Mouse (Mus musculus): ENCODE results near the gene G0s2. TPM values are rescaled to one million over a fixed set of nuclear protein-coding genes. Genes with fewer than 3 reads are reported as not detected.
"Not testable (repeated sequence)": the region's sequence is repeated elsewhere in the genome, so short reads cannot be mapped to it uniquely, and the experiment has no call there.

G0s2 gene
- polyA plus RNA-seq, 1 experiment from 2014 or later = 3.6 TPM

DNA sequence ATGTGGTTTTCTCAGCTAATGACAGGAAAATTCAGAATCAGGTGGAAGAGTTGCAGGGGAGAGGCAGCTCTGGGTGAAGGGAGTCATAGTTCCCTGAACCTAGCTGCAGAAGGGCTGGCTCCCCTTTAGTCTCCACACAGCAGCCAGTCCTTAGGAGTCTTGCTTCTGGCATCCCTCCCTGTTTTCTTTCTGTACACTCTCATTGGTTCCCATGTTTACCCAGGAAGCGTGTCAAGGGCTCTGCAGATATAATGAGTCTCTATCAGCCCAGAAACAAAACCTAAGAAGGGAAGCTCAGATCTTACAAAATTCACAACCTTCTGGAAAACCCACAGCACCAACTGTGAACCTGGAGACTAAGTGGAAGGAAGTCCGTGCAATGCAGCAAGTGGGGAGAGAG, 20.0 kb upstream of the G0s2 start:
- H3K4me1 ChIP-seq (replicated peaks; ENCODE audit: control insufficient read depth, insufficient read depth, low read length) = no peaks in the 10 kb centered on the region
- H3K9ac ChIP-seq (replicated peaks; ENCODE audit: low read depth, low read length) = no peak overlapping the region
- no peaks in the 10 kb centered on the region for H3K9me3 ChIP-seq (ENCODE audit: control insufficient read depth, low read length)
- no peak overlapping the region for H3K27ac ChIP-seq (ENCODE audit: low read length)
- H3K36me3 ChIP-seq (ENCODE audit: control insufficient read depth, insufficient read depth) = no peaks in the 10 kb centered on the region
- no peak for ATAC-seq
- 61% methylated on average over 2 of the region's 2 CpGs for WGBS
- no peak overlapping the region for H3K4me3 ChIP-seq (replicated peaks; ENCODE audit: low read length)
- no peak overlapping the region for H3K4me2 ChIP-seq (ENCODE audit: low read length)
- H3K27me3 ChIP-seq (replicated peaks; ENCODE audit: control insufficient read depth, insufficient read depth, low read length) = no peaks in the 10 kb centered on the region

DNA sequence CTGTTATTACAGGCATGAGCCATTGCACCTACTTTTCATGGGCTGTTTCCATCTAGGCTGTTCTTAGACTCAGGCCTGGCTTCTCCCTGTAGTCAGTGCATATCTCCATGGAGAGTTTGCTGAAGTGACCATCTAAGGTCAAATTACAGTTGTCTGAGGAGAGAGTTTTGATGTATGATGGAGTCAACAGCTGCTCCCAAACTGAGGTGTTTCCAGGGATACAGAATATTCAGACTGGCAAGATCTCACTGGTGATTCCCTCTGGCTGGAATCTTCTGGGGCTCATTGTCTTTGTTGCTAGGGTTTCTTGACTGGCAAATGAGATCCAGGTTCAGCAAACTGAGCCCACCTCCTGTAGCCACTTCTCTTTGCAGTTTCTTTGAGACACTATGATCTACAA, 17.7 kb upstream of the G0s2 start:
- ATAC-seq = no peak
- H3K27me3 ChIP-seq (replicated peaks; ENCODE audit: control insufficient read depth, insufficient read depth, low read length) = no peaks in the 10 kb centered on the region
- no peaks in the 10 kb centered on the region for H3K4me1 ChIP-seq (replicated peaks; ENCODE audit: control insufficient read depth, insufficient read depth, low read length)
- H3K4me3 ChIP-seq (replicated peaks; ENCODE audit: low read length) = no peak overlapping the region
- no peak overlapping the region for H3K4me2 ChIP-seq (ENCODE audit: low read length)
- no peaks in the 10 kb centered on the region for H3K36me3 ChIP-seq (ENCODE audit: control insufficient read depth, insufficient read depth)
- H3K27ac ChIP-seq (ENCODE audit: low read length) = no peak overlapping the region
- H3K9me3 ChIP-seq (ENCODE audit: control insufficient read depth, low read length) = no peaks in the 10 kb centered on the region
- H3K9ac ChIP-seq (replicated peaks; ENCODE audit: low read depth, low read length) = no peak overlapping the region

DNA sequence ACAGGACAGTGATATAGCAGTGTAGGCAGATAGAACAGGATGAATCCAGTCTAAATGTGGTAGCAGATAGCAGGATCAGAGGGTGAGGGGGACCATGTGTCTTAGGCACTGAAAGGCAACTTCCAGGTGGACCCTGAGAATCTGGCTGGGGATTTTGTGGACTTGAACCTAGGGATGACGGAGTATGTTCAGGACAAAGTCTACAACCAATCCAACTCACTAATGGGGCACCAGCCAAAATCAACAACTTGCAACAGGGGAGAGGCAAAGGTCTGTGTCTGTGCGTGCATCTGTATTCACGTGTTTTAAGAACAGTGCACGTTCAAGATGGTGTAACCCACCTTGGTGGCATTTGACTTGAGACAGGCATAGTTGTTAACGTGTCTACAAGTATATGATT, 16.9 kb upstream of the G0s2 start:
- no peak for ATAC-seq
- Histone ChIP-seq H3K4me1 (replicated peaks; ENCODE audit: control insufficient read depth, insufficient read depth, low read length) (no peaks in the 10 kb centered on the region), H3K9me3 (ENCODE audit: control insufficient read depth, low read length) (no peaks in the 10 kb centered on the region), H3K4me2 (ENCODE audit: low read length) (no peak overlapping the region), H3K27ac (ENCODE audit: low read length) (no peak overlapping the region), H3K36me3 (ENCODE audit: control insufficient read depth, insufficient read depth) (no peaks in the 10 kb centered on the region), H3K27me3 (replicated peaks; ENCODE audit: control insufficient read depth, insufficient read depth, low read length) (no peaks in the 10 kb centered on the region), H3K9ac (replicated peaks; ENCODE audit: low read depth, low read length) (no peak overlapping the region), H3K4me3 (replicated peaks; ENCODE audit: low read length) (no peak overlapping the region)
- WGBS = 94% methylated on average over 5 of the region's 5 CpGs

DNA sequence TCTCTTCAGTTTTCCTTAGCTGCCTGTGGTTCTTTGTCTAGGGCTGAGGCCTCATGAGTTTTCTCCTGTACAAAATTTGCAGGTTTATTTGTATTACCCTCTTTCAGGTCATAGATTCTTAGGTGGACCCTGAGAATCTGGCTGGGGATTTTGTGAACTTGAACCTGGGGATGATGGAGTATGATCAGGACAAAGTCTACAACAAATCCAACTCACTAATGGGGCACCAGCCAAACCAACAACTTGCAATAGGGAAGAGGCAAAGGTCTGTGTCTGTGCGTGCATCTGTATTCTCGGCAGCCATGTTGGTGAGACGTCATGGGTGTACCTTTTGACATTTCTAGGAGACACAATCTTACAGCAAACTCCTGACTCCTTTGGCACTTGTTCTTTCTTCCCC, 16.1 kb upstream of the G0s2 start:
- no peak overlapping the region for H3K27ac ChIP-seq (ENCODE audit: low read length)
- no peak overlapping the region for H3K4me3 ChIP-seq (replicated peaks; ENCODE audit: low read length)
- no peaks in the 10 kb centered on the region for H3K4me1 ChIP-seq (replicated peaks; ENCODE audit: control insufficient read depth, insufficient read depth, low read length)
- 93% methylated on average over 3 of the region's 3 CpGs for WGBS
- no peak overlapping the region for H3K9ac ChIP-seq (replicated peaks; ENCODE audit: low read depth, low read length)
- ATAC-seq = no peak
- no peak overlapping the region for H3K4me2 ChIP-seq (ENCODE audit: low read length)
- no peaks in the 10 kb centered on the region for H3K9me3 ChIP-seq (ENCODE audit: control insufficient read depth, low read length)
- H3K36me3 ChIP-seq (ENCODE audit: control insufficient read depth, insufficient read depth) = no peaks in the 10 kb centered on the region
- no peaks in the 10 kb centered on the region for H3K27me3 ChIP-seq (replicated peaks; ENCODE audit: control insufficient read depth, insufficient read depth, low read length)

DNA sequence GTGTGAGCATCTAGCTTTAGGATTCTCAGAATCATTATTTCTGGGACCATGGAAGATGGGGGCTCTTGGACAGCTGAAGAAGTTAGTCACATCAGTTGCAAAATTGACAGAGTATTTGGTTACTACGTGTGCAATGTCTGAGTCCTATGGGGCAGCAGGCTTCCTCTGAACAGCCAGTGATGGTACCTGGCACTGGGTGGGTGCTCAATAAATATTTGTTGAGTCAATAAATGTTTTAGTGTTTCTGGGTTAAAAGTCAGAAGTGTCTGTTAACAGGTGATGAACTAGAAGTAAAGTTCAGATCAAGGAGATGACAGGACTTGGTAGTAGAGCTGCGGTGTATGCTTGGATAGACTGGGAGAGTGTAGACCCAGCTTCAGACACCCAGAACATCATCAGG, 14.6 kb upstream of the G0s2 start:
- no peaks in the 10 kb centered on the region for H3K4me1 ChIP-seq (replicated peaks; ENCODE audit: control insufficient read depth, insufficient read depth, low read length)
- H3K4me2 ChIP-seq (ENCODE audit: low read length) = no peak overlapping the region
- ATAC-seq = no peak
- no peaks in the 10 kb centered on the region for H3K36me3 ChIP-seq (ENCODE audit: control insufficient read depth, insufficient read depth)
- no peak overlapping the region for H3K9ac ChIP-seq (replicated peaks; ENCODE audit: low read depth, low read length)
- H3K27me3 ChIP-seq (replicated peaks; ENCODE audit: control insufficient read depth, insufficient read depth, low read length) = no peaks in the 10 kb centered on the region
- no peak overlapping the region for H3K4me3 ChIP-seq (replicated peaks; ENCODE audit: low read length)
- no peak overlapping the region for H3K27ac ChIP-seq (ENCODE audit: low read length)
- no peaks in the 10 kb centered on the region for H3K9me3 ChIP-seq (ENCODE audit: control insufficient read depth, low read length)
- WGBS = 90% methylated on average over 2 of the region's 2 CpGs

DNA sequence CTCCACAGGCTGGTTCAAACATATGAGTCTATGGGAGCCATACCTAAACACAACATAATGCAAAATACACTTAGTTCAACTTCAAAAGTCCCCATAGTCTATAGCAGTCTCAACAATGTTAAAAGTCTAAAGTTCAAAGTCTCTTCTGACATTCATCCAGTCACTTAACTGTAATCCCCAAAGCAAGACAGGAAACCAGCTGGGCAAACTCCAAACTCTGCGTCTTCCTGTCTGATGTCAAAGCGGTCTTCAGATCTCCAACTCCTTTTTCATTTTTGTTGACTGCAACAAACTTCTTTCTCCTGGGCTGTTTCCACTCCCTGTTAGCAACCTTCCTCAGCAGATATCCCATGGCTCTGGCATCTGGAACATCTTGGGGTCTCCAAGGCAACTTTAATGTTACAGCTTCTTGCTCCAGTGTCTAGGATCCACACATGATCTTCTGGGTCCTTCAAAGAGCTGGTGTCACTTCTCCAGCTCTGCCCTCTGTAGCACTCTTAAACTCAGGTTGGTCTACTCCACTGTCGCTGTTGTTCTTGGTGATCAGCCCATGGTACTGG, 12.8 kb upstream of the G0s2 start:
- H3K4me1 ChIP-seq (replicated peaks; ENCODE audit: control insufficient read depth, insufficient read depth, low read length); ATAC-seq; H3K9me3 ChIP-seq (ENCODE audit: control insufficient read depth, low read length): not testable (repeated sequence)

DNA sequence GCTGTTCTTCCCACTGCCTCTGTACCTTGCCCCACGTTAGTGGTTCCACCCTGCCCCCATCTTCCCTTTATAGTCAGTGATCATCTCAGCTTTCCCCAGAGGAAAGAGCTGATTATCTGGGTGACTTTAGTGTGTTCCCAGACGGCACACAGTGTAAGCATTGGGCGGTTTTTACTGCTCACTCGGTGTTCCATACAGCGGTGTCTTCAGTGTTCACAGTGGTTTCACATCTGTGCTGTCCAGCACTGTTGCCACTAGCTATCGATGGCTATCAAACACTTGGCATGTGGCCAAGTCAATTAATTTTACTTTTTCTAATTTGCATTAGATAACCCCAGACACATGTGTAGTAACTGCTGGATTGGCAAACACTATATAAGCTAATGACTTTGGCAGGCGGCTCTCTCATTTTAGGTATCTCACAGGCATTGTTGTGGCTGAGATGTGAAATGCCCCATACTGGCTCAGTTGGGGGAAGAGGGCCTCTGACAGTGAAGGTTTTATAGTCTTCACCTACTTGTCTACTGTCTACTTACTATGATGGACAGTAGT, 11.3 kb upstream of the G0s2 start:
- ATAC-seq = no peak
- H3K27ac ChIP-seq (ENCODE audit: low read length) = no peak overlapping the region
- 81% methylated on average over 7 of the region's 7 CpGs for WGBS
- H3K27me3 ChIP-seq (replicated peaks; ENCODE audit: control insufficient read depth, insufficient read depth, low read length) = no peaks in the 10 kb centered on the region
- no peaks in the 10 kb centered on the region for H3K9me3 ChIP-seq (ENCODE audit: control insufficient read depth, low read length)
- no peak overlapping the region for H3K4me3 ChIP-seq (replicated peaks; ENCODE audit: low read length)
- H3K4me1 ChIP-seq (replicated peaks; ENCODE audit: control insufficient read depth, insufficient read depth, low read length) = no peaks in the 10 kb centered on the region
- H3K9ac ChIP-seq (replicated peaks; ENCODE audit: low read depth, low read length) = no peak overlapping the region
- H3K4me2 ChIP-seq (ENCODE audit: low read length) = no peak overlapping the region
- no peaks in the 10 kb centered on the region for H3K36me3 ChIP-seq (ENCODE audit: control insufficient read depth, insufficient read depth)

More for the DNA sequence above, 12.8 kb upstream of the G0s2 start:
- not testable (repeated sequence) for H3K27me3 ChIP-seq (replicated peaks; ENCODE audit: control insufficient read depth, insufficient read depth, low read length); H3K27ac ChIP-seq (ENCODE audit: low read length); H3K9ac ChIP-seq (replicated peaks; ENCODE audit: low read depth, low read length); H3K4me2 ChIP-seq (ENCODE audit: low read length); H3K4me3 ChIP-seq (replicated peaks; ENCODE audit: low read length); H3K36me3 ChIP-seq (ENCODE audit: control insufficient read depth, insufficient read depth)
- 99% methylated on average over 3 of the region's 3 CpGs for WGBS

DNA sequence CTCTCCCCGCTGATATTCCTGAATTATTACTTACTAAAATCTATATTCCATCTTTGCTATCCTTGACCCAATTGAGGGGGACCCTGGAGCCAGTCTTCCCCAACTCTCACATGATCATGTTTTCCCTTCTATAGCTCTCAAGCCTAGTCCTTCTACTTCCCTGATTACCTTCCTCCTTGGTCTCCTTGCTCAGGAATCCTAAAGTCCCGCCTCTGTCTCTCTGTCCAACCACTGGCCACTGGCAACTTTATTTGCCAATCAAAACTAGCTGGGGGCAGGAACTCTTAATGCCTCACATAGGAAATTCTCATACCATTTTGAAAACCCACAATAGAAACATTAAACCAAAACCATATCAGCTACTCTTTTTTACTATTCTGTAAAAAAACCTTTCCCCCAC, 8.3 kb upstream of the G0s2 start:
- H3K4me2 ChIP-seq (ENCODE audit: low read length) = no peak overlapping the region
- H3K4me3 ChIP-seq (replicated peaks; ENCODE audit: low read length) = no peak overlapping the region
- WGBS = 100% methylated on average over 2 of the region's 2 CpGs
- no peaks in the 10 kb centered on the region for H3K9me3 ChIP-seq (ENCODE audit: control insufficient read depth, low read length)
- no peak overlapping the region for H3K9ac ChIP-seq (replicated peaks; ENCODE audit: low read depth, low read length)
- ATAC-seq = no peak
- H3K4me1 ChIP-seq (replicated peaks; ENCODE audit: control insufficient read depth, insufficient read depth, low read length) = no peaks in the 10 kb centered on the region
- no peaks in the 10 kb centered on the region for H3K36me3 ChIP-seq (ENCODE audit: control insufficient read depth, insufficient read depth)
- no peaks in the 10 kb centered on the region for H3K27me3 ChIP-seq (replicated peaks; ENCODE audit: control insufficient read depth, insufficient read depth, low read length)
- H3K27ac ChIP-seq (ENCODE audit: low read length) = no peak overlapping the region

DNA sequence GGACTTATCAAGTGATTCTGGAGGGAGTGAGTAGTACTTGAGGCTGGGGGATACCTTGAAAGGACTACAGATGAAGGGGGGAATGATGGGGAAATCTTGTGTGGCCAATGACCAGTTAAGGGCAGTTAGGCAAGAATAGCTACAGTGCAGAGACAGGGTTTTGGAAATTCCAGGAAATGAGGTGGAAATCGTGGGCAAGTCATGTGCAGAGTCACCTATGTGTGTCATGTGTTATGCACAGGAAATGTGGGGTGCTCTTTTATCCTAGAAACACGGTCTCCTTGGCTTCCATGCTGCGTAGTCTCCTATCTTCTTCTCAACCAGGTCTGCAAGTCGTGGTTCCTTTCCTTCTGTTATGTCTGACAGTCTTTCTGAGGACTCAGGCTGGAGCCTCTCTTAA, 6.5 kb upstream of the G0s2 start:
- H3K27ac ChIP-seq (ENCODE audit: low read length) = no peak overlapping the region
- no peak for ATAC-seq
- H3K9me3 ChIP-seq (ENCODE audit: control insufficient read depth, low read length) = no peaks in the 10 kb centered on the region
- 90% methylated on average over 4 of the region's 4 CpGs for WGBS
- H3K4me1 ChIP-seq (replicated peaks; ENCODE audit: control insufficient read depth, insufficient read depth, low read length) = no peaks in the 10 kb centered on the region
- no peak overlapping the region for H3K4me3 ChIP-seq (replicated peaks; ENCODE audit: low read length)
- no peaks in the 10 kb centered on the region for H3K36me3 ChIP-seq (ENCODE audit: control insufficient read depth, insufficient read depth)
- H3K4me2 ChIP-seq (ENCODE audit: low read length) = no peak overlapping the region
- H3K9ac ChIP-seq (replicated peaks; ENCODE audit: low read depth, low read length) = no peak overlapping the region
- no peaks in the 10 kb centered on the region for H3K27me3 ChIP-seq (replicated peaks; ENCODE audit: control insufficient read depth, insufficient read depth, low read length)

DNA sequence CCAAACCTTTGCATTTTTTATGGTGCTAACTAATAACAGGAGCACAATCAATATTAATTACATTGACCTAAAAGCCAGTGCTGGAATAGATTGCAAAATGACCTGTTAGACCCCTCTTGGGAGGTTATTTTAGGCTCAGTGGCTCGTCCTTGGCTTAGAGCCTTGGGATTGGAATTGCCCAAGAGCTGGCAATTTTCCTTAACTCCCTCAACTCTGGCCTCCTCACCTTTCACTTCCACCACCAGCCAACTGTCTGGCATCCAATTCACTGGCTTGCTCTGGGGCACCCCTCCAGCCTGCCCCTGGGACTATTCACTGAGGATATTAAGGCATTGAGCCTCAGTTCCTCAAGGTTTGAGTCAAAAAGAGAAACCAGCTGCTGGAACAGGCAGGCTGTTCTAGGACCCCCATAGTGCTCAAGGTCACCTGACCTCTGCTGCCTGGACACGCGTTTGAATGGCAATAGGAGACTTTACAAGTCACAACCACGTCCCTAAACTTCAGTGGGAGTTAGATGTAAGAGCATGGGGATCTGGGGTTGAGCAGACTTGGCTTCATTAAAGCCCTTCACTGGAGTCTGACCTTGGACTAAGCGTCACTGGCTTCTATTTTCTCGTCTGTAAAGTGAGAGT, 5.5 kb upstream of the G0s2 start:
- H3K27me3 ChIP-seq (replicated peaks; ENCODE audit: control insufficient read depth, insufficient read depth, low read length) = no peaks in the 10 kb centered on the region
- H3K9ac ChIP-seq (replicated peaks; ENCODE audit: low read depth, low read length) = no peak overlapping the region
- H3K4me2 ChIP-seq (ENCODE audit: low read length) = no peak overlapping the region
- no peaks in the 10 kb centered on the region for H3K36me3 ChIP-seq (ENCODE audit: control insufficient read depth, insufficient read depth)
- H3K27ac ChIP-seq (ENCODE audit: low read length) = no peak overlapping the region
- peaks cover under 1% of the 10 kb centered on the region for H3K4me1 ChIP-seq (replicated peaks; ENCODE audit: control insufficient read depth, insufficient read depth, low read length)
- no peak for ATAC-seq
- 44% methylated on average over 6 of the region's 6 CpGs for WGBS
- H3K4me3 ChIP-seq (replicated peaks; ENCODE audit: low read length) = no peak overlapping the region
- no peaks in the 10 kb centered on the region for H3K9me3 ChIP-seq (ENCODE audit: control insufficient read depth, low read length)

Measured in forebrain, embryonic 16.5 days (tissue).